Mouse (Mus musculus) layer of hippocampus, adult 18-20 months (tissue): ENCODE measurements around the gene Tmem102. TPM values are rescaled to one million over a fixed set of nuclear protein-coding genes. Genes with fewer than 3 reads are reported as not detected.

Experiments used
- DNase-seq, 2 experiments: peaks; one replicate each; pipeline ENCODE4 v3.0.0; 2022; ENCODE audit warnings: low spot score in 2 of 2
- total RNA-seq, 2 experiments: library from RNA; stranded (reverse); gene quantifications; 2 replicates each; pipeline ENCODE4 v1.2.3; 2021

Tmem102 gene
- total RNA-seq, 2 experiments from 2014 or later: not detected

DNA sequence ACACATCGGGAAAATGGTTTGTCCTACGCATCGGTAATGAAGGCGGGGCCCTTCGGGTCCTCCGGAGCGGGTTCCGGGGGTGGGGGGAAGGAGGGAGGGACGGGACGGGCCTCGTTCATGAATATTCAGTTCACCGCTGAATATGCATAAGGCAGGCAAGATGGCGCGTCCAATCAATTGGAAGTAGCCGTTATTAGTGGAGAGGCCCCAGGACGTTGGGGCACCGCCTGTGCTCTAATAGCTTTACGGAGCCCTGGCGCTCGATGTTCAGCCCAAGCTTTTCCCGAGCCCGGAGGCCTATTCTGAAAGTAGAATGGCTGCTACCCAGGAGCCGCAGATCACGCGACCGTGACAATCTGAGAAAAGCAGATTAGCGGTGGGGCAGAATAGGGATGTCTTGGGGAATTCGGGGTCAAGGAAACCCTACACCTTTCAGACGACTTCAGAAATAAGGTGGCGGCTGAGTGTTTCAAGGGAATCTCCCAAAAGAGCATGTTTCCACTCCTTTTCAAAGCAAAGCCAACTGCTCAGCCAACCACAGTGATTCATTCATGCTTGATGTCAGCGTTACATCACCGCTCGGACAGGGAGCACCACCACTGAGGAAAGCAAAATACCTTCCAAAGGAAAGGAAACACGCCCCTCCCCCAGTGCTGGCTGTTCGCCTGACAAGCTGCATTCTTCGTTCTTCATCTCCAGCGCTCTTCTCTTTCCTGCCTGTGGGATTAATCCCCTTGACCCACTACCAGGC lies 46.3 kb downstream of the Tmem102 start:
- peak; percentile 86 to 94 for DNase-seq

DNA sequence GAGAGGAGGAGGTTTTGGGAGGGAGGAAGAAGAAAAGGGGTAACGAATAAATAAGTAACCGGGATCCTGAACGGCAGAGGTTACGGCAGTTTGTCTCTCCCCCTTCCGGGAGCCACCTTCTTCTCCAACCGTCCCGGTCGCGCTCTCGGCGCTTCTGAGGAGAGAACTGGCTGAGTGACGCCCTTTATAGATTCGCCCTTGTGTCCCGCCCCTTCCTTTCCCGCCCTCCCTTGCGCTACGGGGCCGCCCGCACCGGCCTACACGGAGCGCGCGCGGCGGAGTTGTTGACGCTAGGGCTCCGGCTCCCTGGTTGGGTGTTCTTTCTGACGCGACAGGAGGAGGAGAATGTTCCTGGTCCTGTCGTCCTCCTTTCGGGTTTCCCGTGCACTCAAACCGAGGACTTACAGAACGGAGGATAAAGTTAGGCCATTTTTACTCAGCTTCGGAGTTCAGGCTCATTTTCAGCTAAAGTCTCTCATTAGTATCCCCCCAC lies 46.9 kb downstream of the Tmem102 start, which contains the start of gene Polr2a:
Polr2a (minus strand) TSS at position 160 of the 493 bp plus-strand sequence.
- peak; percentile 98 for DNase-seq

DNA sequence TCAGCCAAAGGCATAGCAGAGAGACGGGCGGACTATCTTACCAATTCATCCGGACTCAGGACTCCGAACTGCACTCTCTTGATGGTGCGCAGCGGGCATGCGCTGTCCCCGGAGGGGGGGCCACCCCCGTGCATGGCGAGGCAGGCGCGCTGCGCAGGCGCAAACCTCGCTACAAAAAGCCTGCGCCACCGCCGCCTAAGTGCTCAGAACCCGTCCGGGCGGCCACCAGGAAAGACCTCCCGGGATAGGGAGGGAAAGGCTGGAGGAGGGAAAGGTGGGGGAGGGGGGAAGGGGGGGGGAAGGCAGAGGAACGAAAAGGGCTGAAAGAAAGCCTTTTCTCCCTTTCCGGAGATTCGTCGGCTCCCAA lies 47.4 kb downstream of the Tmem102 start:
- DNase-seq: peak; percentile 94 to 98

DNA sequence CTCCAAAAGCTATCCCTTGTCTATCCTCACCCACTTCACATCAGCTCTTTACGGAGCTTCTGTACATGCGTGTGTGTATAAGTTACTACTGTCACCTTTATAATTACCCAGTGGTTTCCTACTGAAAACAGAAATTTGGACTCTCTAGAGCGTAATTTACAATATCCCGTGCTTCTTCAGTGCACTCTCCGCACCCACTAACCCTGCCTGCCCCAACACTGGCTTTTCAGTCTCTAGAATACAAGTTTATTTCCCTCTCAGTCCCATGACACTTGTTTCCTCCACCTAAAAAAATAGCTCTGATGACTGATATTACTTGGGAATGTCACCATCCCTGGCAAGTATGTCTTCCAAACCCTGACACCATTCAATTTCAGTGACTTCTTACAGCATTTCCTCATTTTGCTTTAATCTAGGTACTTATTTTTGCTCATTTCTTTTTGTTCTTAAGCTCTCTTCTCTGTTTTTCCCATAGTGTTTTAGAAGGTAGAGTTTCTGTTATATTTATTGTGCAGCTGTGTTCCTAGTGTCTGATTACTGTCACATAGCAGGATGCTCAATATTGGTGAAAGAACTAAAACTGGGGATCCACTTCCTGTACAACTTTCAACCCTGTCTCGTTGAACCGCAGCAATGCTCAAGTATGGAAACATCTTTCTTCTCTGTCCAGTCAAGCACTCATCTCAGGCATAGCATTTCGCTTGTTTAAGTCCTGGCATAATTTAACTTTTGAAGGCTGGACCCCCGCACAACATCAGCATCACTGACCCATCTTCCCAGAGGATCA lies 47.9 kb downstream of the Tmem102 start:
- DNase-seq: no peak

DNA sequence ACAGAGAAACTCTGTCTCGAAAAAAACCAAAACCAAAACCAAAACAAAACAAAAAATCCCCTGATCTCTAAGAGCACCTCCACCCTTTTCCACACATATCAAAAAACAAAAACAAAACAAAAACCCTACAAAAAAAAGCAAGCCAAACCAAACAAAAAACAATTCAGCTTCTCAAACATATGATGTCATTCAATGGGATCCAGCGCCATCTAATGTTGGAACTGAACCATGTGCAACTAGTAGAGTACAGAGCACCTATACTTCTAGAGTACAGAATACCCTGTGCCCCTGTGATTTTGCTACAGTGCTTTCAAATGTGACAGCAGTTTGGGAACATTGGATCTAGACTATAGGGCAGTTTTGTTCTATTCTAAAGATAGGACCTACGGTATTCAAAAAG lies 50.7 kb downstream of the Tmem102 start:
- peak in 1 of 2 experiments; percentile 54 for DNase-seq

DNA sequence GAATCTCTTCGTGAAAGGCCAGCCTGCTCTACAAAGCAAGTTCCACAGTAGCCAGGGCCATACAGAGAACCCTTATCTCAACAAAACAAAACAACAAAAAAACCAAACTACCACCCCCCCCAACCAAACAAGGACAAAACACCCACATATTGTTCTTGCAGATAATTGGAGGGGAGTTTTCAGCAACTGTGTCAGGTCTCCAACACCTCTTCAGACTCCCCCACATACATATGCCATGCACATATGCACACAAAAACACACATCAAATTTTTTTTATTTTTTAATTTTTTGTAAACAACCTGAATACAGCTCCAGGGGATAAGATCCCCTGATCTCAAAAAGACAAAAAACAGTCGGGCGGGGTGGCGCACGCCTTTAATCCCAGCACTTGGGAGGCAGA lies 51.2 kb downstream of the Tmem102 start:
- peak in 1 of 2 experiments; percentile 50 for DNase-seq

Other genes with a start within 250 kb of the Tmem102 start
- 100 to 1,000 TPM; 126 to 137 TPM for gene Efnb3, start 245.4 kb downstream of the Tmem102 start, total RNA-seq
- gene Wrap53, start 225.4 kb downstream of the Tmem102 start, total RNA-seq: 10 to 100 TPM; 14.3 to 14.8 TPM
- 10 to 100 TPM; 25.5 to 26.9 TPM for gene Trp53, start 225.3 kb downstream of the Tmem102 start, total RNA-seq
- gene Atp1b2, start 199.7 kb downstream of the Tmem102 start, total RNA-seq: 100 to 1,000 TPM; 402 to 407 TPM
- not detected for gene Shbg, start 187.7 kb downstream of the Tmem102 start, total RNA-seq
- 10 to 100 TPM in 1 of 2 experiments, 1 to 10 TPM in 1; 9.5 to 12.1 TPM for gene Sat2, start 183.6 kb downstream of the Tmem102 start, total RNA-seq
- gene Fxr2, start 172.6 kb downstream of the Tmem102 start, total RNA-seq: 100 to 1,000 TPM; 139 to 142 TPM
- not detected for gene Sox15, start 150.3 kb downstream of the Tmem102 start, total RNA-seq
- gene Mpdu1, start 143.0 kb downstream of the Tmem102 start, total RNA-seq: 10 to 100 TPM; 56.2 to 60.3 TPM
- 10 to 100 TPM; 13.1 to 13.8 TPM for gene Cd68, start 139.5 kb downstream of the Tmem102 start, total RNA-seq
- 100 to 1,000 TPM; 325 to 357 TPM for gene Eif4a1, start 133.2 kb downstream of the Tmem102 start, total RNA-seq
- gene Senp3, start 123.5 kb downstream of the Tmem102 start, total RNA-seq: 10 to 100 TPM; 96.1 to 97.5 TPM
- gene Tnfsf13, start 119.8 kb downstream of the Tmem102 start, total RNA-seq: 1 to 10 TPM; 1.9 to 2.0 TPM
- 10 to 100 TPM; 11.4 to 12.4 TPM for gene Tnfsf12, start 109.8 kb downstream of the Tmem102 start, total RNA-seq
- 1 to 10 TPM; 1.2 to 1.6 TPM for gene Tnfsfm13, start 109.5 kb downstream of the Tmem102 start, total RNA-seq
- 10 to 100 TPM; 55.6 to 55.9 TPM for gene Polr2a, start 47.0 kb downstream of the Tmem102 start, total RNA-seq
- gene Slc35g3, start 43.7 kb downstream of the Tmem102 start, total RNA-seq: not detected
- gene Zbtb4, start 39.7 kb downstream of the Tmem102 start, total RNA-seq: 100 to 1,000 TPM; 147 to 152 TPM
- 1 to 10 TPM in 1 of 2 experiments, under 1 TPM in 1; 0.52 to 1.0 TPM for gene Chrnb1, start 9.7 kb downstream of the Tmem102 start, total RNA-seq
- gene Fgf11, start 3.8 kb downstream of the Tmem102 start, total RNA-seq: 10 to 100 TPM; 27.4 to 27.6 TPM
- gene Gm39566, start 9.7 kb upstream of the Tmem102 start, total RNA-seq: not detected
- not detected for gene Spem2, start 12.8 kb upstream of the Tmem102 start, total RNA-seq
- gene Spem1, start 16.6 kb upstream of the Tmem102 start, total RNA-seq: under 1 TPM in 1 of 2 experiments, not detected in 1; 0.62 TPM
- gene Nlgn2, start 32.2 kb upstream of the Tmem102 start, total RNA-seq: 100 to 1,000 TPM; 191 to 196 TPM
- 100 to 1,000 TPM; 110 to 117 TPM for gene Tmem256, start 32.9 kb upstream of the Tmem102 start, total RNA-seq
- 10 to 100 TPM; 15.9 to 16.1 TPM for gene Plscr3, start 40.8 kb upstream of the Tmem102 start, total RNA-seq
- gene Tnk1, start 53.1 kb upstream of the Tmem102 start, total RNA-seq: not detected
- gene Tmem95, start 72.4 kb upstream of the Tmem102 start, total RNA-seq: not detected
- 1 to 10 TPM; 1.3 to 1.4 TPM for gene Kctd11, start 75.8 kb upstream of the Tmem102 start, total RNA-seq
- not detected for gene Acap1, start 89.9 kb upstream of the Tmem102 start, total RNA-seq
- under 1 TPM; 0.17 to 0.58 TPM for gene 2810408A11Rik, start 95.4 kb upstream of the Tmem102 start, total RNA-seq
- gene Neurl4, start 95.4 kb upstream of the Tmem102 start, total RNA-seq: 100 to 1,000 TPM; 108 to 114 TPM
- gene Gps2, start 108.3 kb upstream of the Tmem102 start, total RNA-seq: 10 to 100 TPM; 35.7 to 36.1 TPM
- gene Eif5a, start 116.3 kb upstream of the Tmem102 start, total RNA-seq: 100 to 1,000 TPM; 438 to 463 TPM
- gene Ybx2, start 130.2 kb upstream of the Tmem102 start, total RNA-seq: 1 to 10 TPM; 8.7 to 9.2 TPM
- gene Slc2a4, start 142.6 kb upstream of the Tmem102 start, total RNA-seq: 1 to 10 TPM; 3.4 to 3.5 TPM
- gene Cldn7, start 159.2 kb upstream of the Tmem102 start, total RNA-seq: not detected
- gene Ctdnep1, start 175.5 kb upstream of the Tmem102 start, total RNA-seq: 100 to 1,000 TPM; 110 to 111 TPM
- gene Elp5, start 176.9 kb upstream of the Tmem102 start, total RNA-seq: 10 to 100 TPM; 76.7 to 80.1 TPM
- gene Gabarap, start 185.5 kb upstream of the Tmem102 start, total RNA-seq: 100 to 1,000 TPM; 238 to 240 TPM
- 10 to 100 TPM; 50.3 TPM for gene Phf23, start 190.2 kb upstream of the Tmem102 start, total RNA-seq
- 10 to 100 TPM; 33.0 to 38.7 TPM for gene Dvl2, start 195.0 kb upstream of the Tmem102 start, total RNA-seq
- gene Acadvl, start 209.8 kb upstream of the Tmem102 start, total RNA-seq: 10 to 100 TPM; 56.4 to 67.1 TPM
- gene Dlg4, start 211.3 kb upstream of the Tmem102 start, total RNA-seq: 100 to 1,000 TPM; 846 to 862 TPM
- under 1 TPM; 0.84 to 0.99 TPM for gene Asgr1, start 248.5 kb upstream of the Tmem102 start, total RNA-seq